Mouse (Mus musculus): ENCODE measurements at regions not wholly inside any gene's neighbourhood (a gene's known extent, or its start where the extent isn't known, plus 50 kb on each side); places are given as distances from the start of the nearest gene placed in this dataset.

DNA sequence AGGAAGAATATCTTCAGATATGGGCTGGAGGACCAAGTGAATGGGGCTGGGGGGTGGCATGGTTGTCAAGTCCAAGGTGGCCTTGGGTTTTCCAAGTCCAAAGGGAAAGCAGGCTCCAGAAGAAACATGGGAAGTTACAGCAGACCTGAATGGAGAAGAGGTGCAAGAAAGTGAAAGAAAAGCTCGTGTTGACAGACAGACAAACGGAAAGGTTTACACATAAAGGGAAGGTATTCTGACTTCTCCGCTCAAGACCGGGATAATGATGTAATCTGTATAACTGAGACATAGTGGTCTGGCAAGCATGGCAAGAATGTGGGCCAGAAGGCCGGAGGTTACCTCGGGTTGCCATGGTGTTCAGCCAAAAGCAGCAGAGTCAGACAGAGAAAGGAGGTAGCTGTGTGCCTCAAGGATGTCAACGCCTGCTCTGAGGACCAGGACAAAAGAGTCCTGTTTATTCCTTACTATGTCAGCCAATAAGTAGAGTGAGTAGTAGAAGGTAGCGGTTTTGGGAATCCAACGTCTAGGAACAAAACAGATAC lies 50.8 kb upstream of the Elk3 start:
- no peaks in the 10 kb centered on the region for H3K9me3 ChIP-seq
- ATAC-seq: no peak
- H3K9ac ChIP-seq (replicated peaks): no peak overlapping the region
- H3K27me3 ChIP-seq: no peaks in the 10 kb centered on the region
- no peaks in the 10 kb centered on the region for H3K36me3 ChIP-seq
- H3K4me1 ChIP-seq (replicated peaks): no peaks in the 10 kb centered on the region
- 81% methylated on average over 9 of the region's 9 CpGs for WGBS
- no peak overlapping the region for H3K4me2 ChIP-seq (replicated peaks)
- no peak overlapping the region for H3K27ac ChIP-seq
- no peak overlapping the region for H3K4me3 ChIP-seq (replicated peaks)

- no peaks in the 10 kb centered on the region for H3K9me3 ChIP-seq
- no peak overlapping the region for H3K9ac ChIP-seq (replicated peaks)
- no peaks in the 10 kb centered on the region for H3K27me3 ChIP-seq
- H3K27ac ChIP-seq: no peak overlapping the region
- no peaks in the 10 kb centered on the region for H3K36me3 ChIP-seq
- no peak overlapping the region for H3K4me2 ChIP-seq (replicated peaks)
- WGBS: 58% methylated on average over 3 of the region's 3 CpGs
- H3K4me3 ChIP-seq (replicated peaks): no peak overlapping the region
- H3K4me1 ChIP-seq (replicated peaks): no peaks in the 10 kb centered on the region
- no peak for ATAC-seq
Measured at GRCm38 (mm10) chr10:93364108-93364793, 53.3 kb upstream of the Elk3 start.

- no peak overlapping the region for H3K27ac ChIP-seq
Measured at GRCm38 (mm10) chr10:93364881-93365280, 53.9 kb upstream of the Elk3 start.

DNA sequence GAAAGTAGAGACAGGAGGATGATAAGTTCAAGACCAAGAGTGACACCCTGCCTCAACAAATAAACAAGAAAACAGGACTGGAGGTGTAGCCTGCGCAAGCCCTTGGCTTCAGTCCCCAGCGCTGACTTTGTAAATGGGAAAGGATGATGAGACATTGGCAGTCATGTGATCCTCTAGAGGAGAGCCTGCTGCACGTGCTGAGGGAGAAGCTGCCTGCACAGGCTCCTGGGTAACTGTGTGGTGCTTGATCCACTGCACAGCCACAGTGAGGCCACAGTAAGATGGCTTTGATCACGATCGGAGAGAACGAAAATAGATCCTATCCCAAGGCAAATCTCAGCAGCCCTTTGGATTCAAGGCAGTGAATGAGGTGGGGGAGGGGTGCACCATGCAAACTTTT lies 54.4 kb upstream of the Elk3 start:
- no peak overlapping the region for H3K4me3 ChIP-seq (replicated peaks)
- no peak overlapping the region for H3K27ac ChIP-seq
- no peak overlapping the region for H3K9ac ChIP-seq (replicated peaks)
- H3K27me3 ChIP-seq: no peaks in the 10 kb centered on the region
- no peak overlapping the region for H3K4me2 ChIP-seq (replicated peaks)
- WGBS: 68% methylated on average over 6 of the region's 6 CpGs
- H3K36me3 ChIP-seq: no peaks in the 10 kb centered on the region
- H3K9me3 ChIP-seq: no peaks in the 10 kb centered on the region
- ATAC-seq: no peak
- H3K4me1 ChIP-seq (replicated peaks): no peaks in the 10 kb centered on the region

More at GRCm38 (mm10) chr10:93364881-93365280, 53.9 kb upstream of the Elk3 start:
- no peak for ATAC-seq
- no peaks in the 10 kb centered on the region for H3K36me3 ChIP-seq
- no peak overlapping the region for H3K4me2 ChIP-seq (replicated peaks)
- H3K9me3 ChIP-seq: no peaks in the 10 kb centered on the region
- no peaks in the 10 kb centered on the region for H3K27me3 ChIP-seq
- no peak overlapping the region for H3K4me3 ChIP-seq (replicated peaks)
- H3K4me1 ChIP-seq (replicated peaks): no peaks in the 10 kb centered on the region
- H3K9ac ChIP-seq (replicated peaks): no peak overlapping the region
- WGBS: 82% methylated on average over 7 of the region's 7 CpGs

DNA sequence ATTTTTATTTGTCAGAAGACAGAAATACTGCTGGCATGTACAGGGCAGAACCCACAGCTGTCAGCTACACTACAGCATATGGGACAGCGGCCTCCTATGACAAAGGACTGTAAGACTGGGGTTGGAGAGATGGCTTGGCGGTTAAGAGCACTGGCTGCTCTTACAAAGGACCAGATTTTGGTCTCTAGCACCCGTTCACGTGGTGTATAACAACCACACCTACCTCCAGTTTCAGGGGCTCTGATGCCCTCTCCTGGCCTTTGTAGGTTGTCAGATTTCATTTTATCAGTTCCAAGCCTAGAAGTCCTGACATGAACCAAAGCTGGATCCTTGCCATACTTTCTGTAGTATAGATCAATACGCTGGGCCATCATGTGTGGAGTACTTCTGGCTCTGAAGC lies 54.9 kb upstream of the Elk3 start:
- Histone ChIP-seq H3K4me3 (replicated peaks) (no peak overlapping the region), H3K4me1 (replicated peaks) (no peaks in the 10 kb centered on the region), H3K9ac (replicated peaks) (no peak overlapping the region), H3K4me2 (replicated peaks) (no peak overlapping the region), H3K27me3 (no peaks in the 10 kb centered on the region), H3K27ac (no peak overlapping the region), H3K36me3 (no peaks in the 10 kb centered on the region), H3K9me3 (no peaks in the 10 kb centered on the region)
- no peak for ATAC-seq
- WGBS: 81% methylated on average over 5 of the region's 5 CpGs

- H3K9ac ChIP-seq (replicated peaks): no peak overlapping the region
- WGBS: 74% methylated on average over 3 of the region's 3 CpGs
- no peaks in the 10 kb centered on the region for H3K9me3 ChIP-seq
- H3K4me1 ChIP-seq (replicated peaks): peaks cover 9% of the 10 kb centered on the region
- H3K27me3 ChIP-seq: no peaks in the 10 kb centered on the region
- H3K36me3 ChIP-seq: no peaks in the 10 kb centered on the region
- no peak for ATAC-seq
- H3K4me3 ChIP-seq (replicated peaks): no peak overlapping the region
- no peak overlapping the region for H3K27ac ChIP-seq
- H3K4me2 ChIP-seq (replicated peaks): no peak overlapping the region
Measured at GRCm38 (mm10) chr10:93369737-93370136, 58.8 kb upstream of the Elk3 start.

GRCm38 (mm10) chr10:93370331-93370730 lies 59.4 kb upstream of the Elk3 start:
- H3K4me3 ChIP-seq (replicated peaks): no peak overlapping the region

GRCm38 (mm10) chr10:93372281-93372680 lies 61.3 kb upstream of the Elk3 start:
- no peak for ATAC-seq
- WGBS: 89% methylated on average over 7 of the region's 7 CpGs

More at GRCm38 (mm10) chr10:93370331-93370730, 59.4 kb upstream of the Elk3 start:
- no peak for ATAC-seq
- Histone ChIP-seq H3K9me3 (no peaks in the 10 kb centered on the region), H3K9ac (replicated peaks) (no peak overlapping the region), H3K4me2 (replicated peaks) (no peak overlapping the region), H3K27ac (no peak overlapping the region), H3K27me3 (no peaks in the 10 kb centered on the region), H3K36me3 (no peaks in the 10 kb centered on the region), H3K4me1 (replicated peaks) (peaks cover 15% of the 10 kb centered on the region)
- WGBS: 78% methylated on average over 6 of the region's 6 CpGs

GRCm38 (mm10) chr10:93373265-93373664 lies 62.3 kb upstream of the Elk3 start:
- ATAC-seq: no peak
- Histone ChIP-seq H3K4me3 (replicated peaks) (no peak overlapping the region), H3K36me3 (no peaks in the 10 kb centered on the region), H3K9ac (replicated peaks) (no peak overlapping the region), H3K27me3 (no peaks in the 10 kb centered on the region), H3K4me2 (replicated peaks) (no peak overlapping the region), H3K27ac (no peak overlapping the region), H3K9me3 (no peaks in the 10 kb centered on the region), H3K4me1 (replicated peaks) (peaks cover 17% of the 10 kb centered on the region)
- 94% methylated on average over 5 of the region's 5 CpGs for WGBS

More at GRCm38 (mm10) chr10:93372281-93372680, 61.3 kb upstream of the Elk3 start:
- H3K9ac ChIP-seq (replicated peaks): no peak overlapping the region
- no peaks in the 10 kb centered on the region for H3K9me3 ChIP-seq
- no peak overlapping the region for H3K27ac ChIP-seq
- H3K4me2 ChIP-seq (replicated peaks): no peak overlapping the region
- no peaks in the 10 kb centered on the region for H3K27me3 ChIP-seq
- H3K36me3 ChIP-seq: no peaks in the 10 kb centered on the region
- H3K4me3 ChIP-seq (replicated peaks): no peak overlapping the region
- H3K4me1 ChIP-seq (replicated peaks): peaks cover 17% of the 10 kb centered on the region

GRCm38 (mm10) chr10:93373954-93374689 lies 63.2 kb upstream of the Elk3 start:
- H3K27me3 ChIP-seq: no peaks in the 10 kb centered on the region
- H3K27ac ChIP-seq: peak overlapping the region; percentile 44; the same call in 1 of the 2 replicates
- H3K4me2 ChIP-seq (replicated peaks): no peak overlapping the region
- no peaks in the 10 kb centered on the region for H3K36me3 ChIP-seq
- no peak for ATAC-seq
- H3K4me3 ChIP-seq (replicated peaks): no peak overlapping the region
- no peaks in the 10 kb centered on the region for H3K9me3 ChIP-seq
- no peak overlapping the region for H3K9ac ChIP-seq (replicated peaks)
- WGBS: 75% methylated on average over 6 of the region's 6 CpGs
- H3K4me1 ChIP-seq (replicated peaks): peaks cover 17% of the 10 kb centered on the region

DNA sequence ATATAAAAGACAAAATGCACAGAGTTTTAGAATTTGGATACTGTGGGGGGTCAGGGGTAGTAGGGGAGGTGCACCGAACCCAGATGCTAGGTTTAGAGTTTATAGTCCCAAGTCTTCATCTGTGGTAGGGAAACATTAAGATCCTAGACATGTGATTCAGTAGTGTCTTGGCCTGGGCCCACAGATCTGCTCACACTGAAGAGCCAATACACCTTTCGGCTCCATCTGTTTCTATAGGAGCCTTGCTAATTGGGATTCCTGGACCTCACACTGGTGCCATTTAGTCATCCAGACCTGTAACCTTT lies 63.7 kb upstream of the Elk3 start:
- Histone ChIP-seq H3K9ac (replicated peaks) (no peak overlapping the region), H3K27ac (no peak overlapping the region), H3K4me2 (replicated peaks) (no peak overlapping the region), H3K27me3 (no peaks in the 10 kb centered on the region), H3K4me3 (replicated peaks) (no peak overlapping the region), H3K36me3 (no peaks in the 10 kb centered on the region), H3K9me3 (no peaks in the 10 kb centered on the region), H3K4me1 (replicated peaks) (peaks cover 17% of the 10 kb centered on the region)
- ATAC-seq: no peak
- WGBS: 78% methylated on average over 2 of the region's 2 CpGs

DNA sequence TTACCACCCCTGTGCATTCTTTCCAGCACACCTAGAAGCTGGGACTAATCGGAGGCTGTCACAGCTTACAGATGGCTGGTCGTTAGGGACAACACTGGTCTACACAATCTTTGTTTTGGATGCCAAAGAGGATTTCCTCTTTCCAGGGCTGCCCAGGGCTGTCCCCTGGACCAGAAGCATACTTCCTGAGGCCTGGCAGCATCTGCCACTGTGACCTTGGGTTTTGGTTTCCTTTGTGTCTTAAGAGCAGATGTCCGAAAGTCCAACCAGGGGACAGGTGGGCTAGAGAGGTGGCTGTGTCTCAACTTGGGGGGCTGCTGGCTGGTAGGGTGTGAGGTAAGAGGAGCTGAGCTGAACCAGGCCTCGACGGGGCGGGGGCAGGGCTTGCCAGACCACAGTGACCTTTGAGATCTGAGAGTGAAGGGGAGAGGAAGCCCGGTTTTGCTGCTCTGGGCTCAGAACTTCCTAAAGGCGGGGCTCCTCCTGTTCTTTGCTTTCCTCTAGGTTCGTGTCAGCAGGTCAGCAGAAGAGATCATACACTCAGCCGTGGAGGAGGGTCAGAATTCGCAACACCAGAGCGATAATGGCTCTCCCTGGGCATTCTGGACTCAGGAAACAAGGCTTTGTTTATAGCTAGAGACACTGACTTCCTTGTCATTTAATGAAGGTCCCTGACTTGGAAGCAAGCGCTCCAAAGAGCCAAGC lies 64.2 kb upstream of the Elk3 start:
- Histone ChIP-seq H3K9me3 (no peaks in the 10 kb centered on the region), H3K4me3 (replicated peaks) (no peak overlapping the region), H3K27ac (no peak overlapping the region), H3K9ac (replicated peaks) (no peak overlapping the region), H3K4me2 (replicated peaks) (no peak overlapping the region), H3K27me3 (no peaks in the 10 kb centered on the region), H3K4me1 (replicated peaks) (peaks cover 17% of the 10 kb centered on the region), H3K36me3 (no peaks in the 10 kb centered on the region)
- WGBS: 71% methylated on average over 13 of the region's 13 CpGs
- no peak for ATAC-seq

All from midbrain, embryonic 13.5 days (tissue).